Mouse (Mus musculus): Measurements from ENCODE around the gene Ramp2. TPM values are rescaled to one million over a fixed set of nuclear protein-coding genes. Genes with fewer than 3 reads are reported as not detected.

The Ramp2 gene
- polyA plus RNA-seq, 1 experiment from 2014 or later, result 53.4 TPM

- H3K9ac ChIP-seq (replicated peaks), result no peak overlapping the region
- H3K27me3 ChIP-seq, result peaks cover 39% of the 10 kb centered on the region
- WGBS, result 52% methylated on average over 4 of the region's 4 CpGs
- no peak overlapping the region for H3K4me3 ChIP-seq
- ATAC-seq (replicated peaks), result no peak
- H3K27ac ChIP-seq (replicated peaks), result no peak overlapping the region
- H3K36me3 ChIP-seq, result no peaks in the 10 kb centered on the region
- no peak overlapping the region for H3K4me2 ChIP-seq (replicated peaks)
- peaks cover 12% of the 10 kb centered on the region for H3K4me1 ChIP-seq
- no peaks in the 10 kb centered on the region for H3K9me3 ChIP-seq
These were observed 757 bp upstream of the Ramp2 start for GRCm38 (mm10) chr11:101245071-101245470.

GRCm38 (mm10) chr11:101246702-101247012 lies 829 bp downstream of the Ramp2 start:
- Histone ChIP-seq H3K4me1 (peaks cover 12% of the 10 kb centered on the region), H3K36me3 (no peaks in the 10 kb centered on the region), H3K4me2 (replicated peaks) (peak overlapping the region; percentile 97), H3K9me3 (no peaks in the 10 kb centered on the region), H3K27me3 (peaks cover 39% of the 10 kb centered on the region), H3K4me3 (peak overlapping the region; percentile 68), H3K27ac (replicated peaks) (0 out of 2 replicates have a peak overlapping the region, but pooled peaks have one; percentile 37), H3K9ac (replicated peaks) (peak overlapping the region; percentile 66)
- WGBS, result 2% methylated on average over 7 of the region's 7 CpGs
- no peak for ATAC-seq (replicated peaks)

- H3K4me1 ChIP-seq, result peaks cover 13% of the 10 kb centered on the region
- no peak for ATAC-seq (replicated peaks)
- no peaks in the 10 kb centered on the region for H3K9me3 ChIP-seq
- no peaks in the 10 kb centered on the region for H3K36me3 ChIP-seq
- no peak overlapping the region for H3K27ac ChIP-seq (replicated peaks)
- H3K27me3 ChIP-seq, result peaks cover 39% of the 10 kb centered on the region
- H3K4me2 ChIP-seq (replicated peaks), result no peak overlapping the region
- no peak overlapping the region for H3K9ac ChIP-seq (replicated peaks)
- 83% methylated on average over 6 of the region's 6 CpGs for WGBS
- H3K4me3 ChIP-seq, result peak overlapping the region; percentile 68; the same call in 1 of the 2 replicates
These were observed 1.7 kb downstream of the Ramp2 start for GRCm38 (mm10) chr11:101247521-101248030.

GRCm38 (mm10) chr11:101248258-101248994 lies 2.6 kb downstream of the Ramp2 start:
- Histone ChIP-seq H3K27ac (replicated peaks) (no peak overlapping the region), H3K4me2 (replicated peaks) (no peak overlapping the region), H3K27me3 (peaks cover 39% of the 10 kb centered on the region), H3K9ac (replicated peaks) (no peak overlapping the region), H3K4me3 (no peak overlapping the region), H3K36me3 (no peaks in the 10 kb centered on the region), H3K4me1 (peaks cover 20% of the 10 kb centered on the region), H3K9me3 (no peaks in the 10 kb centered on the region)
- 39% methylated on average over 14 of the region's 14 CpGs for WGBS
- ATAC-seq (replicated peaks), result no peak

- ATAC-seq (replicated peaks), result no peak
- no peak overlapping the region for H3K27ac ChIP-seq (replicated peaks)
- no peak overlapping the region for H3K4me2 ChIP-seq (replicated peaks)
- WGBS, result 82% methylated on average over 2 of the region's 2 CpGs
- peaks cover 24% of the 10 kb centered on the region for H3K4me1 ChIP-seq
- no peak overlapping the region for H3K4me3 ChIP-seq
- no peaks in the 10 kb centered on the region for H3K36me3 ChIP-seq
- no peaks in the 10 kb centered on the region for H3K9me3 ChIP-seq
- peaks cover 24% of the 10 kb centered on the region for H3K27me3 ChIP-seq
- no peak overlapping the region for H3K9ac ChIP-seq (replicated peaks)
These were observed 5.2 kb downstream of the Ramp2 start for GRCm38 (mm10) chr11:101251031-101251430.

- Histone ChIP-seq H3K9ac (replicated peaks) (peak overlapping the region; percentile 86), H3K4me3 (peak overlapping the region; percentile 71), H3K27ac (replicated peaks) (peak overlapping the region; percentile 87; the same call in 1 of the 2 replicates), H3K4me2 (replicated peaks) (peak overlapping the region; percentile 93), H3K36me3 (no peaks in the 10 kb centered on the region), H3K9me3 (no peaks in the 10 kb centered on the region), H3K4me1 (peaks cover 17% of the 10 kb centered on the region), H3K27me3 (peaks cover 5% of the 10 kb centered on the region)
- WGBS, result 13% methylated on average over 7 of the region's 7 CpGs
- no peak for ATAC-seq (replicated peaks)
These were observed 7.1 kb downstream of the Ramp2 start for GRCm38 (mm10) chr11:101252941-101253340.

GRCm38 (mm10) chr11:101253613-101254389 lies 8.0 kb downstream of the Ramp2 start, which contains the start of gene Vps25:
Gene Vps25, plus strand, starts transcription at chr11:101253707.
- Histone ChIP-seq H3K27ac (replicated peaks) (peak within 1 kb of the TSS; percentile 87), H3K9me3 (no peaks in the 10 kb centered on the region), H3K4me2 (replicated peaks) (peak within 1 kb of the TSS; percentile 93), H3K9ac (replicated peaks) (peak within 1 kb of the TSS; percentile 86), H3K27me3 (no peaks in the 10 kb centered on the region), H3K4me1 (peaks cover 17% of the 10 kb centered on the region), H3K36me3 (no peaks in the 10 kb centered on the region; the same call in 1 of the 2 replicates), H3K4me3 (peak within 1 kb of the TSS; percentile 71)
- under 1% methylated on average over 40 of the region's 40 CpGs for WGBS
- ATAC-seq (replicated peaks), result peak; percentile 86

- peaks cover 3% of the 10 kb centered on the region; the same call in 1 of the 2 replicates for H3K36me3 ChIP-seq
- H3K4me2 ChIP-seq (replicated peaks), result no peak overlapping the region
- peaks cover 4% of the 10 kb centered on the region; the same call in 1 of the 2 replicates for H3K27me3 ChIP-seq
- WGBS, result 88% methylated on average over 13 of the region's 13 CpGs
- H3K9ac ChIP-seq (replicated peaks), result no peak overlapping the region
- no peaks in the 10 kb centered on the region for H3K9me3 ChIP-seq
- no peak for ATAC-seq (replicated peaks)
- H3K4me3 ChIP-seq, result no peak overlapping the region
- H3K4me1 ChIP-seq, result peaks cover 32% of the 10 kb centered on the region
- H3K27ac ChIP-seq (replicated peaks), result no peak overlapping the region
These were observed 10.3 kb downstream of the Ramp2 start for GRCm38 (mm10) chr11:101255826-101256775.

GRCm38 (mm10) chr11:101259261-101259712 lies 13.5 kb downstream of the Ramp2 start:
- no peak for ATAC-seq (replicated peaks)
- Histone ChIP-seq H3K9me3 (no peaks in the 10 kb centered on the region), H3K27me3 (peaks cover 26% of the 10 kb centered on the region), H3K4me1 (peaks cover 21% of the 10 kb centered on the region), H3K4me2 (replicated peaks) (no peak overlapping the region), H3K27ac (replicated peaks) (no peak overlapping the region), H3K4me3 (no peak overlapping the region), H3K36me3 (peaks cover 3% of the 10 kb centered on the region; the same call in 1 of the 2 replicates), H3K9ac (replicated peaks) (no peak overlapping the region)
- 50% methylated on average over 6 of the region's 6 CpGs for WGBS

GRCm38 (mm10) chr11:101259948-101260825 lies 14.4 kb downstream of the Ramp2 start, which contains the start of gene Wnk4:
Gene Wnk4, plus strand, starts transcription at chr11:101260567.
- WGBS, result 0% methylated on average over 37 of the region's 43 CpGs
- H3K27ac ChIP-seq (replicated peaks), result no peak within 1 kb of the TSS
- peaks cover 3% of the 10 kb centered on the region; the same call in 1 of the 2 replicates for H3K36me3 ChIP-seq
- H3K4me3 ChIP-seq, result peak within 1 kb of the TSS; percentile 42
- ATAC-seq (replicated peaks), result peak; percentile 70
- H3K27me3 ChIP-seq, result peaks cover 33% of the 10 kb centered on the region
- H3K4me1 ChIP-seq, result peaks cover 21% of the 10 kb centered on the region
- H3K9ac ChIP-seq (replicated peaks), result peak within 1 kb of the TSS; percentile 52
- H3K9me3 ChIP-seq, result no peaks in the 10 kb centered on the region
- H3K4me2 ChIP-seq (replicated peaks), result peak within 1 kb of the TSS; percentile 94

Measured in forebrain, embryonic 15.5 days (tissue).